Mouse (Mus musculus): ENCODE measurements at regions not wholly inside any gene's neighbourhood (a gene's known extent, or its start where the extent isn't known, plus 50 kb on each side); places are given as distances from the start of the nearest gene placed in this dataset.
"Not testable (repeated sequence)": the region's sequence is repeated elsewhere in the genome, so short reads cannot be mapped to it uniquely, and the experiment has no call there.

DNA sequence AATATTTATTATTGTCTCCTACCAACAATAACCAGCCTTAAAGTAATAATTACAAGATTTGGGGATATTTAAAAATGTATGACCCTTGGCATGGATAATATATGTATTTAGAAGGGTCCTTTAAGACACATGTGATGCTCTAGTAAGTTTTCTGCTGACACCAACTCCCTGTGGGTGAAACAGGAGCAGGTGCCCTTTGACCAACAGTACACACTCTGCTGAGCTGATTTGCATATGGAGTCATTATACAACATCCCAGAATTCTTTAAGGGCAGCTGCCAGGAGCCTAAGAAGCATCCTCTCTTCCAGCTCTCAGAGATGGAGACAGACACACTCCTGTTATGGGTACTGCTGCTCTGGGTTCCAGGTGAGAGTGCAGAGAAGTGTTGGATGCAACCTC is 274.1 kb downstream of the Rpia start:
- Histone ChIP-seq H3K4me3 (ENCODE audit: low read depth, low read length) (no peak overlapping the region), H3K9ac (ENCODE audit: low read depth, low read length) (no peak overlapping the region)

DNA sequence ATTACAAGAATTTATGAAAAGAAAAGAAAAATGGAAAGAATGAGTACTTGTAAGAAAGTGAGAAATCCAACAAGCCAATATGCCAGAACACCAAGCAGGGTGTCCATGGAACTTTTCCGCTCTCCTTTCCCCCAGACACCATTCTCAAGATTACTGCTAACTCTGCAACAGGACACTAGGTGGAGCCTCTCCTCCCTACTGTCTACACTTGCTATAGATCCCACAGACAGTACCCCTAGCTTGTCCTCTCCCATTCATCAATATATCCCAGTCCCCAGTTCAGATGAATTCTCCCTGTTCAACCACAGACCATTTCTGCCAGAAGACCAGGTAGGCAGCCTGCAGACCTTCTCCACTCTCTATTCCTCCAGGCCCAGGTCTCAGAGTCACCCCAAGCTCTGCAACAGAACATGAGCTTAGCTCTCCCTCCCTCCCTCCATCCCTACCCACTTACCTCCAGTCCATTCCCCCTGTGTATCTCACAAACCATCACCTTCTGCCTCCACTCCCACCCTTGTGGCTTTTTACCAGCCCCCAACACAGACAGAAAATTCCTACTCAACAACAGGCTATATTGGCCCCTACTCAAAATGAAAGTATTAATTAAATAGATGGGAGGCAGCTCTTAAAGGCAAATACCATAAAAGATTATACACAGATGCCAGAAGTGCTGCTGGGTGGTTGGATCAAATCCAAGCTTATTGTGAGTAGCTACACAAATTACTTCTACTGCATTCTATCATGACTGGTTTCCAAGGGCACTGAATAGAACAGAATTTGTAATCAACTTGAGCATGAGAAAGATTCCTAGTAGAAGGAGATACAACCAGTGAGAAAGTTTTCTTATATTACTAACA is 323.2 kb downstream of the Rpia start:
- Histone ChIP-seq H3K4me2 (ENCODE audit: low read depth, low read length) (no peak overlapping the region), H3K27ac (replicated peaks; ENCODE audit: low read depth, low read length) (no peak overlapping the region), H3K9me3 (ENCODE audit: control insufficient read depth, low read length) (no peaks in the 10 kb centered on the region), H3K4me3 (ENCODE audit: low read depth, low read length) (no peak overlapping the region), H3K36me3 (ENCODE audit: control insufficient read depth, insufficient read depth, low read length) (no peaks in the 10 kb centered on the region), H3K4me1 (ENCODE audit: control insufficient read depth, insufficient read depth, low read length) (no peaks in the 10 kb centered on the region), H3K27me3 (replicated peaks; ENCODE audit: control insufficient read depth, insufficient read depth, low read length) (no peaks in the 10 kb centered on the region), H3K9ac (ENCODE audit: low read depth, low read length) (no peak overlapping the region)
- ATAC-seq (ENCODE audit: low read depth): no peak
- 91% methylated on average over 1 of the region's 1 CpGs for WGBS
- DNase-seq (ENCODE audit: low spot score): no peak

More for the DNA sequence above, 274.1 kb downstream of the Rpia start:
- Histone ChIP-seq H3K27ac (replicated peaks; ENCODE audit: low read depth, low read length) (no peak overlapping the region), H3K4me1 (ENCODE audit: control insufficient read depth, insufficient read depth, low read length) (no peaks in the 10 kb centered on the region), H3K4me2 (ENCODE audit: low read depth, low read length) (no peak overlapping the region), H3K9me3 (ENCODE audit: control insufficient read depth, low read length) (no peaks in the 10 kb centered on the region), H3K36me3 (ENCODE audit: control insufficient read depth, insufficient read depth, low read length) (no peaks in the 10 kb centered on the region), H3K27me3 (replicated peaks; ENCODE audit: control insufficient read depth, insufficient read depth, low read length) (no peaks in the 10 kb centered on the region)
- no peak for DNase-seq (ENCODE audit: low spot score)
- no peak for ATAC-seq (ENCODE audit: low read depth)

DNA sequence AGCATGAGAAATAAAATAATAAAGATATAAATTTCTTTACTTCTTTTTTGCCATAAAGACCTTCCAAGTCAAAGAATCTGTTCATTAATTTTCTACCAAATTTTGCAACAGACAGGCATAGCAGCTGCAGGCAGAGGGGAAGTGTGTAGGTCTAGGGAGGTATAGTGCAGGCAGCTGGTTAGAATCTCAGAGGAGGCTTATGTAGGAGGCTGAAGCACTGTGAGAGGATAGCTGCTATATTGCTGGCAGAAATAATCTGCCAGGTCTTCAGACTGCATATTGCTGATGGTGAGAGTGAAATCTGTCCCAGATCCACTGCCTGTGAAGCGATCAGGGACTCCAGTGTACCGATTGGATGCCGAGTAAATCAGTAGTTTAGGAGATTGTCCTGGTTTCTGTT is 334.8 kb downstream of the Rpia start:
- Histone ChIP-seq H3K36me3 (ENCODE audit: control insufficient read depth, insufficient read depth, low read length) (no peaks in the 10 kb centered on the region), H3K4me2 (ENCODE audit: low read depth, low read length) (no peak overlapping the region), H3K27ac (replicated peaks; ENCODE audit: low read depth, low read length) (no peak overlapping the region), H3K9ac (ENCODE audit: low read depth, low read length) (no peak overlapping the region), H3K27me3 (replicated peaks; ENCODE audit: control insufficient read depth, insufficient read depth, low read length) (no peaks in the 10 kb centered on the region), H3K4me1 (ENCODE audit: control insufficient read depth, insufficient read depth, low read length) (no peaks in the 10 kb centered on the region), H3K9me3 (ENCODE audit: control insufficient read depth, low read length) (no peaks in the 10 kb centered on the region), H3K4me3 (ENCODE audit: low read depth, low read length) (no peak overlapping the region)
- ATAC-seq (ENCODE audit: low read depth) (no peak), DNase-seq (ENCODE audit: low spot score) (no peak)
- WGBS: 96% methylated on average over 3 of the region's 3 CpGs

DNA sequence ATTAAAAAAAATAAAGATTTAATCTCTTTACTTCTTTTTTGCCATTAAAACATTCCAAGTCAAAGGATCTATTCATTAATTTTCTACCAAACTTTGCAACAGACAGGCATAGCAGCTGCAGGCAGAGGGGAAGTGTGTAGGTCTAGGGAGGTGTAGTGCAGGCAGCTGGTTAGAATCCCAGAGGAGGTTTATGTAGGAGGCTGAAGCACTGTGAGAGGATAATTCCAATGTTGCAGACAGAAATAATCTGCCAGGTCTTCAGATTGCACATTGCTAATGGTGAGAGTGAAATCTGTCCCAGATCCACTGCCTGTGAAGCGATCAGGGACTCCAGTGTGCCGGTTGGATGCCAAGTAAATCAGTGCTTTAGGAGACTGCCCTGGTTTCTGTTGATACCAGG is 357.3 kb downstream of the Rpia start:
- not testable (repeated sequence) for ATAC-seq (ENCODE audit: low read depth); DNase-seq (ENCODE audit: low spot score)
- WGBS: 77% methylated on average over 2 of the region's 2 CpGs

DNA sequence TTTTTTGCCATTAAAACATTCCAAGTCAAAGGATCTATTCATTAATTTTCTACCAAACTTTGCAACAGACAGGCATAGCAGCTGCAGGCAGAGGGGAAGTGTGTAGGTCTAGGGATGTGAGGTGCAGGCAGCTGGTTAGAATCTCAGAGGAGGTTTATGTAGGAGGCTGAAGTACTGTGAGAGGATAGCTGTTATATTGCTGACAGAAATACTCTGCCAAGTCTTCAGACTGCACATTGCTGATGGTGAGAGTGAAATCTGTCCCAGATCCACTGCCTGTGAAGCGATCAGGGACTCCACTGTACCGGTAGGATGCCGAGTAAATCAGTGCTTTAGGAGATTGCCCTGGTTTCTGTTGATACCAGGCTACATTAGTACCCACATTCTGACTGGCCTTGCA is 385.7 kb downstream of the Rpia start:
- WGBS: 83% methylated on average over 3 of the region's 3 CpGs
- not testable (repeated sequence) for ATAC-seq (ENCODE audit: low read depth); H3K9ac ChIP-seq (ENCODE audit: low read depth, low read length)

More for the DNA sequence above, 357.3 kb downstream of the Rpia start:
- H3K4me3 ChIP-seq (ENCODE audit: low read depth, low read length); H3K27ac ChIP-seq (replicated peaks; ENCODE audit: low read depth, low read length); H3K9ac ChIP-seq (ENCODE audit: low read depth, low read length); H3K36me3 ChIP-seq (ENCODE audit: control insufficient read depth, insufficient read depth, low read length); H3K9me3 ChIP-seq (ENCODE audit: control insufficient read depth, low read length); H3K4me1 ChIP-seq (ENCODE audit: control insufficient read depth, insufficient read depth, low read length); H3K4me2 ChIP-seq (ENCODE audit: low read depth, low read length); H3K27me3 ChIP-seq (replicated peaks; ENCODE audit: control insufficient read depth, insufficient read depth, low read length): not testable (repeated sequence)

DNA sequence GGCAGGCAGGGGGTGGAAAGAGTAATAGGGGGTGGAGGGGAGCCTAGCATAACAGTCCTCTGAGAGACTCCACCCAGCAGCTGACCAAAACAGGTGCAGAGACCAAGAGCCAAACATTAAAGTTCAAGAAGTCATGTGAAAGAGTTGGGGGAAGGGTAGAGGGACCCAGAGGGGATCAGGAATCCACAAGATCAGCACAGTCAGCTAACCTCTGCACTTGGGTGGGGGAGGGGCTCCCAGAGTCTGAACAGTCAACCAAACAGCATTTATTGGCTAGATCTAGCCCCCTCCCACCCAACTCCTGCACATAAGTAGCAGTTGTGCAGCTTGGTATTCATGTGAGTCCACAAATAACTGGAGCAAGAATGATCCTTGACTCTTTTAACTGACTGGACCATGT is 402.2 kb downstream of the Rpia start:
- not testable (repeated sequence) for ATAC-seq (ENCODE audit: low read depth); H3K9me3 ChIP-seq (ENCODE audit: control insufficient read depth, low read length); H3K36me3 ChIP-seq (ENCODE audit: control insufficient read depth, insufficient read depth, low read length); H3K4me2 ChIP-seq (ENCODE audit: low read depth, low read length); H3K4me1 ChIP-seq (ENCODE audit: control insufficient read depth, insufficient read depth, low read length); DNase-seq (ENCODE audit: low spot score); H3K4me3 ChIP-seq (ENCODE audit: low read depth, low read length); H3K9ac ChIP-seq (ENCODE audit: low read depth, low read length); H3K27ac ChIP-seq (replicated peaks; ENCODE audit: low read depth, low read length); H3K27me3 ChIP-seq (replicated peaks; ENCODE audit: control insufficient read depth, insufficient read depth, low read length)

More for the DNA sequence above, 385.7 kb downstream of the Rpia start:
- not testable (repeated sequence) for H3K27ac ChIP-seq (replicated peaks; ENCODE audit: low read depth, low read length); H3K9me3 ChIP-seq (ENCODE audit: control insufficient read depth, low read length); H3K4me3 ChIP-seq (ENCODE audit: low read depth, low read length); H3K4me2 ChIP-seq (ENCODE audit: low read depth, low read length); H3K4me1 ChIP-seq (ENCODE audit: control insufficient read depth, insufficient read depth, low read length); H3K36me3 ChIP-seq (ENCODE audit: control insufficient read depth, insufficient read depth, low read length); H3K27me3 ChIP-seq (replicated peaks; ENCODE audit: control insufficient read depth, insufficient read depth, low read length); DNase-seq (ENCODE audit: low spot score)

- no CpG with 5 or more reads among the region's 1 CpGs for WGBS
- H3K27me3 ChIP-seq (replicated peaks; ENCODE audit: control insufficient read depth, insufficient read depth, low read length); H3K4me1 ChIP-seq (ENCODE audit: control insufficient read depth, insufficient read depth, low read length); H3K4me3 ChIP-seq (ENCODE audit: low read depth, low read length); DNase-seq (ENCODE audit: low spot score); H3K36me3 ChIP-seq (ENCODE audit: control insufficient read depth, insufficient read depth, low read length); H3K9ac ChIP-seq (ENCODE audit: low read depth, low read length); H3K27ac ChIP-seq (replicated peaks; ENCODE audit: low read depth, low read length); H3K9me3 ChIP-seq (ENCODE audit: control insufficient read depth, low read length); ATAC-seq (ENCODE audit: low read depth); H3K4me2 ChIP-seq (ENCODE audit: low read depth, low read length): not testable (repeated sequence)
Observed at GRCm38 (mm10) chr6:70386396-70386795, 405.6 kb downstream of the Rpia start.

- H3K27me3 ChIP-seq (replicated peaks; ENCODE audit: control insufficient read depth, insufficient read depth, low read length); H3K4me3 ChIP-seq (ENCODE audit: low read depth, low read length); H3K9ac ChIP-seq (ENCODE audit: low read depth, low read length); H3K27ac ChIP-seq (replicated peaks; ENCODE audit: low read depth, low read length); H3K36me3 ChIP-seq (ENCODE audit: control insufficient read depth, insufficient read depth, low read length); H3K4me2 ChIP-seq (ENCODE audit: low read depth, low read length); ATAC-seq (ENCODE audit: low read depth); DNase-seq (ENCODE audit: low spot score); H3K4me1 ChIP-seq (ENCODE audit: control insufficient read depth, insufficient read depth, low read length); H3K9me3 ChIP-seq (ENCODE audit: control insufficient read depth, low read length): not testable (repeated sequence)
- WGBS: 78% methylated on average over 2 of the region's 2 CpGs
Observed at GRCm38 (mm10) chr6:70379339-70379738, 412.7 kb downstream of the Rpia start.

- not testable (repeated sequence) for ATAC-seq (ENCODE audit: low read depth); H3K36me3 ChIP-seq (ENCODE audit: control insufficient read depth, insufficient read depth, low read length); H3K9me3 ChIP-seq (ENCODE audit: control insufficient read depth, low read length); DNase-seq (ENCODE audit: low spot score); H3K27me3 ChIP-seq (replicated peaks; ENCODE audit: control insufficient read depth, insufficient read depth, low read length); H3K4me2 ChIP-seq (ENCODE audit: low read depth, low read length); H3K4me3 ChIP-seq (ENCODE audit: low read depth, low read length); H3K4me1 ChIP-seq (ENCODE audit: control insufficient read depth, insufficient read depth, low read length); H3K27ac ChIP-seq (replicated peaks; ENCODE audit: low read depth, low read length); H3K9ac ChIP-seq (ENCODE audit: low read depth, low read length)
- WGBS: 88% methylated on average over 5 of the region's 5 CpGs
Observed at GRCm38 (mm10) chr6:70371821-70372220, 420.2 kb downstream of the Rpia start.
